Mouse (Mus musculus) thymus, adult 2 months (tissue): Measurements from ENCODE around the gene Akip1. TPM values are rescaled to one million over a fixed set of nuclear protein-coding genes. Genes with fewer than 3 reads are reported as not detected.
A peak's percentile ranks its signal among the peaks of the same experiment; 100 is the strongest.

Experiments
- DNase-seq: peaks from one replicate; pipeline ENCODE4 v3.0.0; 2021
- H3K27ac ChIP-seq: fragments of 200-500 bp; 2 replicates; pipeline ENCODE4 v1.5.1; 2012; ENCODE audit warnings: low read length, control low read depth; ENCODE audit not compliant: control insufficient read depth, insufficient read depth
- H3K27me3 ChIP-seq: fragments of 200-500 bp; 2 replicates; pipeline ENCODE4 v1.6.1; 2012; ENCODE audit warnings: mild to moderate bottlenecking, low read length, moderate library complexity, mixed read lengths; ENCODE audit not compliant: control insufficient read depth, insufficient read depth
- H3K36me3 ChIP-seq: fragments of 200-500 bp; 2 replicates; pipeline ENCODE4 v1.6.1; 2012; ENCODE audit warnings: mild to moderate bottlenecking, low read length, moderate library complexity; ENCODE audit not compliant: control insufficient read depth, insufficient read depth
- H3K4me1 ChIP-seq: fragments of 200-500 bp; replicated peaks from 2 replicates; pipeline ENCODE4 v1.6.1; 2012; ENCODE audit warnings: low read length; ENCODE audit not compliant: control insufficient read depth, insufficient read depth
- H3K4me3 ChIP-seq: fragments of 200-500 bp; 2 replicates; pipeline ENCODE4 v1.5.1; 2012; ENCODE audit warnings: mild to moderate bottlenecking, low read length, control low read depth, moderate library complexity; ENCODE audit not compliant: control insufficient read depth, insufficient read depth
- CTCF ChIP-seq: fragments of 200-500 bp; IDR thresholded peaks from 2 replicates; pipeline ENCODE4 v1.5.1; 2012; ENCODE audit warnings: mild to moderate bottlenecking, control low read depth, low read length, moderate library complexity, borderline replicate concordance; ENCODE audit not compliant: control insufficient read depth, poor library complexity, insufficient read depth; ENCODE audit errors: extremely low read depth
- POLR2A ChIP-seq: fragments of 200-500 bp; IDR thresholded peaks from 2 replicates; pipeline ENCODE4 v1.6.1; 2012; ENCODE audit warnings: mild to moderate bottlenecking, low read length, control low read depth, moderate library complexity; ENCODE audit not compliant: control insufficient read depth, poor library complexity, insufficient read depth; ENCODE audit errors: extremely low read depth
- WGBS: fragments of 180-500 bp; shearing (Covaris S2); methylation state at CpG from one replicate; pipeline ENCODE4 v1.1.7; 2018; 5-methylcytosine and 5-hydroxymethylcytosine counted together
- polyA plus RNA-seq: library from polyadenylated mRNA; depleted of rRNA; stranded (reverse); fragments of >200 nt; gene quantifications from 2 replicates; pipeline ENCODE4 v1.2.3, GENCODE M21; 2012

The Akip1 gene
- polyA plus RNA-seq, 1 experiment, result 14.6 TPM

DNA sequence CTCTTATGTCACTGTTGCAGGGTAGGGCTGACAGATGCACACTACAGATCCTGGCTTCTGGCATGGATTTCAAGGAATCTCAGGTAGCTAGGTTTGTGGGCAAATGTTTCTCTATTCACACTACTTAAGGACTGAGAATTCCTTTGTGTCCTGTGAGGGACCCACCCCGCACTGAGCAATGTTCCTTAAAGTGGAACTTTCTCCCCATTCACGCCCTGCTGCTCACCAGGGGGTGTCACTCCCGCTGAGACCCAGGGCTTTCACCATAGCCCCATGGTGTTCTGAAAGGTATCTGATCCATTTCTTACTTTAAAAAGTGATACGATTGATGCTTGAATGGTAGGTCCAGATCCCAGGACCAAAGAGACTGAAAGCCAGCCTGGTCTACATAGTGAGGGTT lies 769 bp upstream of the Akip1 start:
- Histone ChIP-seq H3K36me3 (no peaks in the 10 kb centered on the region), H3K4me3 (no peak overlapping the region), H3K27ac (no peak overlapping the region), H3K4me1 (peaks cover 6% of the 10 kb centered on the region), H3K27me3 (no peaks in the 10 kb centered on the region)
- no peak for DNase-seq
- WGBS, result 87% methylated on average over 4 of the region's 4 CpGs
- no peak for TF ChIP-seq POLR2A
- no peak for TF ChIP-seq CTCF

DNA sequence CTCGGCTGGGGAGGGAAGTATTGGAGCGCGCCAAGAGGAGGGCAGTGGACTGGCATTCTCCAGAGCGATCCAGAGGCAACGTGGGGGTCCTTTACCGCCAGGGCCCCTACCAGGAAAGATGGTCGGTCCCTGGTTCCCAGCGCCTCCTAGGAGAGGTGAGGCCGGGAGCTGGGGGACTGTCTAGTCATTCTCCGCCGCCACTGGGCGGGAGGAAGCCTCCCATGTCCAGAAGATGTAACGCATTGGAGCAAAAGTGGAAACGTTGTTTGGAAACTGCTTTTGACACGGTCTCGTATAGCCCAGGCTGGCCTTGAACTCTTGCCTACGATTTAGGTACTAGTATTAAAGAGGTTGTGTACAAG lies 507 bp downstream of the Akip1 start:
- Histone ChIP-seq H3K27ac (no peak overlapping the region), H3K4me3 (peak overlapping the region; percentile 83), H3K4me1 (peaks cover 6% of the 10 kb centered on the region), H3K36me3 (peaks cover 7% of the 10 kb centered on the region), H3K27me3 (no peaks in the 10 kb centered on the region)
- TF ChIP-seq CTCF, result no peak
- TF ChIP-seq POLR2A, result no peak
- WGBS, result 4% methylated on average over 17 of the region's 17 CpGs
- no peak for DNase-seq

DNA sequence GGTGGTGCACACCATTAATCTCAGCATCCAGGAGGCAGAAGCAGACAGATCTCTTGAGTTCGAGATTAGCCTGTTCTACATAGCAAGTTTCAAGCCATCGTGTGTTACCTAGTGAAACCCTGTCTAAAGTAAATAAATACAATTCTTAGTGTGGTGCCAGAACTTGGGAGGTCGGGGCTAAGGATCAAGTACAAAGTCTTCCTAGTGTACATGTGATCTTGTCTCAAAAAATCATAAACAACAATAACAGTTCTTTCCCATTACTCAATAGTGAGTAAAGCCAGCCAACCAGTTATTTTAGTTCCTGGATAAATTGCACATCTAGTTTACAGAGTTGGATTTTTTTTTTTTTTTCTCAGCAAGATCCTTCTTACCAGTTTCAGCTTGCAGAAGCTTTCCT lies 971 bp downstream of the Akip1 start:
- TF ChIP-seq POLR2A, result no peak
- TF ChIP-seq CTCF, result no peak
- H3K4me1 ChIP-seq, result peaks cover 6% of the 10 kb centered on the region
- no peak overlapping the region for H3K4me3 ChIP-seq
- 73% methylated on average over 3 of the region's 3 CpGs for WGBS
- no peak for DNase-seq
- no peaks in the 10 kb centered on the region for H3K27me3 ChIP-seq
- H3K36me3 ChIP-seq, result peaks cover 8% of the 10 kb centered on the region
- H3K27ac ChIP-seq, result no peak overlapping the region

DNA sequence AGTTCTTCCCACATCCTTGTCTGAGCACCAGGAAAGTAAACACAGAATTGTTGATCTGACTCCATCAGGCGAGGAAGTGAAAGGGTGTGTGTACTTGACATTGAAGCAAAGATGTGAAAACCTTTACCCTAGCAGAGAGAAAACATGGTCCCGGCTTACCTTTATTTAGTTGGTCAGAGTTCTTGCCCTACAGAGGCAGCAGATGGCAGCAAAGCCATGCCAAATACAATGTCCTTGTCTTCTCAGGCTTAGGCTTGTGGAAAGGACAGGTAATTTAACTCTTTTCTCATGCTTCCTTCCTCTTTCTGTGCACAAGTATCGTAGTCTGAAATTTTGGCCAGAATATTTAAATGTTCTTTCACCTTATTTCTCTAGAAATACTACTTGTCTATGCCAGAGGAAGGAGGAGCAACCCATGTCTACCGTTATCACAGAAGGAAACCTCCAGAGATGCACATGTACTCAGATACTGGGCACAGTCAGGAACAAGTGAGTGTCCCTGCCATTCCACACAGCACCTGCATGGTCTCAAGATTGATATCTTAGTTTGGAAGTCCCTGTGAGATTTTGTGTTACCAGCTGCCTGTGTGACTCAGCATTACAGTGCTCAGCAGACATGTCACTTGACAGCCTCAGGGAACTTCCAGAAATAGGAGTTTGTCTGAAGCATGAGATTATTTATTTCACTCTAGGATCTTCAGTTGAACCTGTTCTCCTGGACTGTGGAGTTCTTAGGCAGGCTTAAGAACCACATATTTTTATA lies 3.7 kb downstream of the Akip1 start:
- Histone ChIP-seq H3K27ac (no peak overlapping the region), H3K27me3 (no peaks in the 10 kb centered on the region), H3K4me1 (peaks cover 6% of the 10 kb centered on the region), H3K36me3 (peaks cover 27% of the 10 kb centered on the region), H3K4me3 (no peak overlapping the region)
- no peak for TF ChIP-seq POLR2A
- TF ChIP-seq CTCF, result no peak
- peak; percentile 44 for DNase-seq
- WGBS, result 40% methylated on average over 4 of the region's 4 CpGs

GRCm38 (mm10) chr7:109708961-109709382 lies 5.5 kb downstream of the Akip1 start:
- DNase-seq, result no peak
- TF ChIP-seq POLR2A, result no peak
- TF ChIP-seq CTCF, result no peak
- Histone ChIP-seq H3K27me3 (no peaks in the 10 kb centered on the region), H3K27ac (no peak overlapping the region), H3K4me1 (peaks cover 2% of the 10 kb centered on the region; the same call in 1 of the 2 replicates), H3K4me3 (no peak overlapping the region), H3K36me3 (peaks cover 37% of the 10 kb centered on the region)
- 83% methylated on average over 3 of the region's 3 CpGs for WGBS

DNA sequence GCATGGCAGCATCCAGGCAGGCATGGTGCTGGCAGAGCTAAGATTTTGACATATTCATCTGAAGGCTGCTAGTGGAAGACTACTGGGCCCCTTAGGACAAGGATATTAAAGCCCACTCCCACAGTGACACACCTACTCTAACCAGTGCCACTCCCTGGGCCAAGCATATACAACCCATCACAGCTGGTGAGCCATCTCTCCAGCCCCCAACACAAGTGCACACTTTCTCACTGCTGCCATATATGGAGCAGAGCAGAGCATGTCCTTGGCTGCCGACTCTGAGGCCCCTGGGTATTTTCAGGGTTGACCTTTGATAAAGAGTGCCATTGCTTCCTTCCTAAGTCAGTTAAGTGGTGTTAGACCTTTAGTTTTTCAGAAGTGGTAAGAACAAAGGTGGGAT lies 6.6 kb downstream of the Akip1 start:
- H3K36me3 ChIP-seq, result peaks cover 37% of the 10 kb centered on the region
- no peaks in the 10 kb centered on the region for H3K4me1 ChIP-seq
- no peak overlapping the region for H3K27ac ChIP-seq
- no peak for DNase-seq
- no peaks in the 10 kb centered on the region for H3K27me3 ChIP-seq
- H3K4me3 ChIP-seq, result no peak overlapping the region
- TF ChIP-seq POLR2A (no peak), CTCF (no peak)
- WGBS, result 89% methylated on average over 1 of the region's 1 CpGs

DNA sequence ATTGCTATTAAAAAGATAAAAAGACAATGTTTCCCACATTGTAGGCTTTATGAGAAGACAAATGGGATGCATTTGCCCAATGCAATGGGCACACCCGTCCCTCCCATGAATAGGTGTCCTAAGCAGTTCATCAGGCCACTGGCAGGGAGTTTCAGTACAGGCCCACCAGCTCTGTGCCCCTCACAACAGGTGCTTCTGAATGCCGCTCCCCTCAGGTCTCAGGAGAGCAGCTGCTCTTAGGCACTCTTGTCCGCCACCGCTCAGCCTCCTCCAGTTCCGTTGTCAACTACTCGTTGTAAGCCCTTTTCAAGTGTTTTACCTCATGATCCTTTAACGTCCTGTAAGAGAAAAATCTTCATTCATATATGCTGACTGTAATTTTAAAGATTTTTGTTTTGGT lies 8.7 kb downstream of the Akip1 start:
- Histone ChIP-seq H3K27me3 (no peaks in the 10 kb centered on the region), H3K4me3 (no peak overlapping the region), H3K27ac (no peak overlapping the region), H3K4me1 (no peaks in the 10 kb centered on the region), H3K36me3 (peaks cover 37% of the 10 kb centered on the region)
- no peak for TF ChIP-seq CTCF
- no peak for TF ChIP-seq POLR2A
- WGBS, result 97% methylated on average over 7 of the region's 7 CpGs
- no peak for DNase-seq
